Mouse (Mus musculus): ENCODE results near the gene Uts2r. TPM values are rescaled to one million over a fixed set of nuclear protein-coding genes. Genes with fewer than 3 reads are reported as not detected.

The Uts2r gene
- polyA plus RNA-seq, 1 experiment from 2014 or later = not detected

- Histone ChIP-seq H3K4me2 (no peak overlapping the region), H3K9me3 (replicated peaks) (0 out of 2 replicates have a peak, but pooled peaks cover 4% of the 10 kb centered on the region), H3K27ac (ENCODE audit: poor library complexity, severe bottlenecking) (no peak overlapping the region), H3K4me3 (no peak overlapping the region), H3K36me3 (no peaks in the 10 kb centered on the region), H3K4me1 (replicated peaks) (peaks cover 8% of the 10 kb centered on the region), H3K9ac (no peak overlapping the region), H3K27me3 (replicated peaks) (no peaks in the 10 kb centered on the region)
- no peak for ATAC-seq (ENCODE audit: insufficient number of reproducible peaks, low FRiP score)
- WGBS = 76% methylated on average over 3 of the region's 3 CpGs
Measured at GRCm38 (mm10) chr11:121127441-121127840, 32.6 kb upstream of the Uts2r start.

- 65% methylated on average over 1 of the region's 1 CpGs for WGBS
- H3K36me3 ChIP-seq = no peaks in the 10 kb centered on the region
- H3K27ac ChIP-seq (ENCODE audit: poor library complexity, severe bottlenecking) = no peak overlapping the region
- no peak overlapping the region for H3K9ac ChIP-seq
- no peak overlapping the region for H3K4me2 ChIP-seq
- no peak overlapping the region for H3K4me3 ChIP-seq
- no peaks in the 10 kb centered on the region for H3K27me3 ChIP-seq (replicated peaks)
- peaks cover 7% of the 10 kb centered on the region for H3K4me1 ChIP-seq (replicated peaks)
- no peaks in the 10 kb centered on the region for H3K9me3 ChIP-seq (replicated peaks)
- no peak for ATAC-seq (ENCODE audit: insufficient number of reproducible peaks, low FRiP score)
Measured at GRCm38 (mm10) chr11:121129616-121130015, 30.5 kb upstream of the Uts2r start.

GRCm38 (mm10) chr11:121134600-121134999 is 25.5 kb upstream of the Uts2r start:
- Histone ChIP-seq H3K4me1 (replicated peaks) (0 out of 2 replicates have a peak, but pooled peaks cover 4% of the 10 kb centered on the region), H3K36me3 (no peaks in the 10 kb centered on the region)

GRCm38 (mm10) chr11:121137682-121138081 is 22.4 kb upstream of the Uts2r start:
- no peak overlapping the region for H3K4me3 ChIP-seq
- no peaks in the 10 kb centered on the region for H3K36me3 ChIP-seq
- no peak for ATAC-seq (ENCODE audit: insufficient number of reproducible peaks, low FRiP score)
- no peak overlapping the region for H3K4me2 ChIP-seq
- no peaks in the 10 kb centered on the region for H3K9me3 ChIP-seq (replicated peaks)
- WGBS = 85% methylated on average over 5 of the region's 5 CpGs
- H3K4me1 ChIP-seq (replicated peaks) = 0 out of 2 replicates have a peak, but pooled peaks cover 4% of the 10 kb centered on the region
- peaks cover 9% of the 10 kb centered on the region for H3K27me3 ChIP-seq (replicated peaks)
- H3K9ac ChIP-seq = no peak overlapping the region
- no peak overlapping the region for H3K27ac ChIP-seq (ENCODE audit: poor library complexity, severe bottlenecking)

More at GRCm38 (mm10) chr11:121134600-121134999, 25.5 kb upstream of the Uts2r start:
- no peak overlapping the region for H3K27ac ChIP-seq (ENCODE audit: poor library complexity, severe bottlenecking)
- H3K4me3 ChIP-seq = no peak overlapping the region
- H3K9ac ChIP-seq = no peak overlapping the region
- WGBS = 33% methylated on average over 1 of the region's 1 CpGs
- H3K9me3 ChIP-seq (replicated peaks) = no peaks in the 10 kb centered on the region
- H3K27me3 ChIP-seq (replicated peaks) = peaks cover 9% of the 10 kb centered on the region; the same call in 1 of the 2 replicates
- no peak for ATAC-seq (ENCODE audit: insufficient number of reproducible peaks, low FRiP score)
- H3K4me2 ChIP-seq = no peak overlapping the region

GRCm38 (mm10) chr11:121138732-121139131 is 21.3 kb upstream of the Uts2r start:
- no peaks in the 10 kb centered on the region for H3K36me3 ChIP-seq
- 0 out of 2 replicates have a peak, but pooled peaks cover 4% of the 10 kb centered on the region for H3K4me1 ChIP-seq (replicated peaks)
- no peak overlapping the region for H3K4me2 ChIP-seq
- H3K4me3 ChIP-seq = no peak overlapping the region
- ATAC-seq (ENCODE audit: insufficient number of reproducible peaks, low FRiP score) = no peak
- WGBS = 37% methylated on average over 6 of the region's 6 CpGs
- H3K27ac ChIP-seq (ENCODE audit: poor library complexity, severe bottlenecking) = no peak overlapping the region
- no peaks in the 10 kb centered on the region for H3K9me3 ChIP-seq (replicated peaks)
- H3K9ac ChIP-seq = no peak overlapping the region
- peaks cover 9% of the 10 kb centered on the region for H3K27me3 ChIP-seq (replicated peaks)

- WGBS = 75% methylated on average over 9 of the region's 9 CpGs
Measured at GRCm38 (mm10) chr11:121143325-121144015, 16.6 kb upstream of the Uts2r start.

GRCm38 (mm10) chr11:121145865-121146264 is 14.2 kb upstream of the Uts2r start, which contains the start of gene Tex19.1:
Gene Tex19.1 (plus strand): TSS chr11:121146143.
- 84% methylated on average over 22 of the region's 22 CpGs for WGBS
- H3K27me3 ChIP-seq (replicated peaks) = no peaks in the 10 kb centered on the region
- no peak within 1 kb of the TSS for H3K4me3 ChIP-seq
- no peaks in the 10 kb centered on the region for H3K9me3 ChIP-seq (replicated peaks)
- H3K36me3 ChIP-seq = no peaks in the 10 kb centered on the region
- H3K27ac ChIP-seq (ENCODE audit: poor library complexity, severe bottlenecking) = no peak within 1 kb of the TSS
- no peak for ATAC-seq (ENCODE audit: insufficient number of reproducible peaks, low FRiP score)
- no peak within 1 kb of the TSS for H3K4me2 ChIP-seq
- no peak within 1 kb of the TSS for H3K9ac ChIP-seq
- H3K4me1 ChIP-seq (replicated peaks) = 0 out of 2 replicates have a peak, but pooled peaks cover 4% of the 10 kb centered on the region

More at GRCm38 (mm10) chr11:121143325-121144015, 16.6 kb upstream of the Uts2r start:
- Histone ChIP-seq H3K4me3 (no peak overlapping the region), H3K27me3 (replicated peaks) (no peaks in the 10 kb centered on the region; the same call in 1 of the 2 replicates), H3K9ac (no peak overlapping the region), H3K36me3 (no peaks in the 10 kb centered on the region), H3K9me3 (replicated peaks) (no peaks in the 10 kb centered on the region), H3K27ac (ENCODE audit: poor library complexity, severe bottlenecking) (no peak overlapping the region), H3K4me2 (no peak overlapping the region), H3K4me1 (replicated peaks) (no peaks in the 10 kb centered on the region)
- ATAC-seq (ENCODE audit: insufficient number of reproducible peaks, low FRiP score) = no peak

- Histone ChIP-seq H3K9ac (no peak overlapping the region), H3K9me3 (replicated peaks) (no peaks in the 10 kb centered on the region), H3K4me3 (no peak overlapping the region), H3K27ac (ENCODE audit: poor library complexity, severe bottlenecking) (no peak overlapping the region), H3K27me3 (replicated peaks) (0 out of 2 replicates have a peak, but pooled peaks cover 5% of the 10 kb centered on the region), H3K4me1 (replicated peaks) (0 out of 2 replicates have a peak, but pooled peaks cover 4% of the 10 kb centered on the region), H3K4me2 (no peak overlapping the region), H3K36me3 (no peaks in the 10 kb centered on the region)
- ATAC-seq (ENCODE audit: insufficient number of reproducible peaks, low FRiP score) = no peak
- 74% methylated on average over 3 of the region's 3 CpGs for WGBS
Measured at GRCm38 (mm10) chr11:121148193-121148592, 11.9 kb upstream of the Uts2r start.

GRCm38 (mm10) chr11:121154203-121154602 is 5.9 kb upstream of the Uts2r start:
- Histone ChIP-seq H3K27ac (ENCODE audit: poor library complexity, severe bottlenecking) (no peak overlapping the region), H3K9me3 (replicated peaks) (no peaks in the 10 kb centered on the region), H3K4me1 (replicated peaks) (peaks cover 13% of the 10 kb centered on the region; the same call in 1 of the 2 replicates), H3K36me3 (no peaks in the 10 kb centered on the region), H3K4me2 (no peak overlapping the region), H3K27me3 (replicated peaks) (peaks cover 54% of the 10 kb centered on the region), H3K4me3 (no peak overlapping the region), H3K9ac (no peak overlapping the region)
- no peak for ATAC-seq (ENCODE audit: insufficient number of reproducible peaks, low FRiP score)
- 36% methylated on average over 4 of the region's 4 CpGs for WGBS

- peaks cover 9% of the 10 kb centered on the region; the same call in 1 of the 2 replicates for H3K4me1 ChIP-seq (replicated peaks)
- no peak for ATAC-seq (ENCODE audit: insufficient number of reproducible peaks, low FRiP score)
- H3K27ac ChIP-seq (ENCODE audit: poor library complexity, severe bottlenecking) = no peak overlapping the region
- H3K36me3 ChIP-seq = no peaks in the 10 kb centered on the region
- under 1% methylated on average over 45 of the region's 45 CpGs for WGBS
- no peaks in the 10 kb centered on the region for H3K9me3 ChIP-seq (replicated peaks)
- peak overlapping the region; percentile 74 for H3K4me2 ChIP-seq
- peak overlapping the region; percentile 44; the same call in 1 of the 2 replicates for H3K9ac ChIP-seq
- H3K4me3 ChIP-seq = peak overlapping the region; percentile 39
- peaks cover 62% of the 10 kb centered on the region for H3K27me3 ChIP-seq (replicated peaks)
Measured at GRCm38 (mm10) chr11:121156411-121156891, 3.6 kb upstream of the Uts2r start.

GRCm38 (mm10) chr11:121160636-121161346 is 720 bp downstream of the Uts2r start:
- Histone ChIP-seq H3K9ac (no peak overlapping the region), H3K4me3 (no peak overlapping the region), H3K4me2 (no peak overlapping the region), H3K36me3 (no peaks in the 10 kb centered on the region), H3K4me1 (replicated peaks) (peaks cover 9% of the 10 kb centered on the region; the same call in 1 of the 2 replicates), H3K27me3 (replicated peaks) (peaks cover 33% of the 10 kb centered on the region), H3K9me3 (replicated peaks) (no peaks in the 10 kb centered on the region), H3K27ac (ENCODE audit: poor library complexity, severe bottlenecking) (no peak overlapping the region)
- WGBS = 91% methylated on average over 26 of the region's 26 CpGs
- ATAC-seq (ENCODE audit: insufficient number of reproducible peaks, low FRiP score) = no peak

Data from heart, embryonic 12.5 days (tissue).